Mouse (Mus musculus) ZHBTc4 (cell line): ENCODE data around the gene Gm11037.
A peak's percentile ranks its signal among the peaks of the same experiment; 100 is the strongest.

Experiments
- DNase-seq: peaks from one replicate; pipeline ENCODE4 v3.0.0-alpha.2; 2011; ENCODE audit warnings: low read depth, low spot score

Gm11037 gene

GRCm38 (mm10) chr2:131179246-131179886, 46.1 kb downstream of the Gm11037 start:
- peak; percentile 90 for DNase-seq

GRCm38 (mm10) chr2:131179990-131180587, 46.8 kb downstream of the Gm11037 start, which contains the start of gene Cenpb:
Gene Cenpb, minus strand, starts transcription at chr2:131180067.
- DNase-seq: peak; percentile 92
